Mouse (Mus musculus) liver, adult 2 months (tissue): ENCODE results near the gene Rims1.

Experiments
- CTCF ChIP-seq: fragments of 200-500 bp; IDR thresholded peaks from 2 replicates; pipeline ENCODE4 v1.5.1; 2011; ENCODE audit warnings: low read depth, low read length, control low read depth
- POLR2A ChIP-seq: fragments of 200-500 bp; IDR thresholded peaks from 2 replicates; pipeline ENCODE4 v1.6.1; 2011; ENCODE audit warnings: low read length, control low read depth; ENCODE audit not compliant: insufficient read depth; ENCODE audit errors: extremely low read depth

DNA sequence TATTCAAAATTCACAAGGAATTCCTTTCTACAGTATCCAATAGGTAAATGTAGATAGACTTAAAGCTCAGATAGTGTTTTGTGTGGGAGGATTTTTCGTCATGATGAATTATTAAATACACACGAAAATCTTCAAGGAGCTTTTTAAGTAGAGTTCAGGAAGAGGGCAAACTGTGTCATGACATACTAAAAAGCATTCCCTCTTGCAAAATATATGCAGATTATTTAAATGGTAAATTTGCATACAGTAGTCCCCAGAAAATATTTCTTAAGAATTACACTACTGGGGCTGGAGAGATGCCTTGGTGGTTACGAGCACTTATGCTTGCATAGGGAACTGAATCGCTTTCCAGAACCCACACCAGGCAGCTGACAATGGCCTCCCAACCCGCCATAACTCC, 61.1 kb downstream of the Rims1 start:
- TF ChIP-seq CTCF (no peak), POLR2A (no peak)
